Mouse (Mus musculus) CH12.LX (cell line): ENCODE data around the gene Cobl.

ENCODE experiments used
- CTCF ChIP-seq, 2 experiments: IDR thresholded peaks in 1 of 2; conservative IDR thresholded peaks in 1 of 2; 2 replicates each; pipeline ENCODE4 v1.5.1; 2011 to 2012; ENCODE audit warnings: low read depth in 2 of 2, low read length in 2 of 2, improper control_type of control experiment in 1 of 2, inconsistent platforms in 1 of 2, mild to moderate bottlenecking in 1 of 2, moderate library complexity in 1 of 2
- E2F4 ChIP-seq: IDR thresholded peaks from 2 replicates; pipeline ENCODE4 v1.6.1; 2011; ENCODE audit warnings: low read depth, low read length, improper control_type of control experiment; ENCODE audit not compliant: insufficient replicate concordance
- EP300 ChIP-seq: IDR thresholded peaks from 2 replicates; pipeline ENCODE4 v1.6.1; 2011; ENCODE audit warnings: low read length, improper control_type of control experiment
- KAT2A ChIP-seq: IDR thresholded peaks from 2 replicates; pipeline ENCODE4 v1.6.1; 2012; ENCODE audit warnings: low read length, improper control_type of control experiment, inconsistent platforms; ENCODE audit not compliant: insufficient replicate concordance
- MAZ ChIP-seq: IDR thresholded peaks from 2 replicates; pipeline ENCODE4 v1.6.1; 2012; ENCODE audit warnings: low read depth, mild to moderate bottlenecking, inconsistent platforms, low read length, improper control_type of control experiment, moderate library complexity
- MEF2A ChIP-seq: IDR thresholded peaks from 2 replicates; pipeline ENCODE4 v1.6.1; 2014; ENCODE audit warnings: low read depth, mild to moderate bottlenecking, inconsistent platforms, low read length, improper control_type of control experiment, borderline replicate concordance
- MXI1 ChIP-seq: IDR thresholded peaks from 2 replicates; pipeline ENCODE4 v1.6.1; 2011; ENCODE audit warnings: mild to moderate bottlenecking, low read depth, low read length, improper control_type of control experiment
- POLR2A ChIP-seq: IDR thresholded peaks from 2 replicates; pipeline ENCODE4 v1.6.1; 2011; ENCODE audit warnings: low read depth, mild to moderate bottlenecking, improper control_type of control experiment, low read length
- SIN3A ChIP-seq: IDR thresholded peaks from 2 replicates; pipeline ENCODE4 v1.6.1; 2012; ENCODE audit warnings: low read length, improper control_type of control experiment, inconsistent platforms
- TBP ChIP-seq: conservative IDR thresholded peaks from 2 replicates; pipeline ENCODE4 v1.6.1; 2011; ENCODE audit warnings: low read depth, low read length, improper control_type of control experiment
- USF1 ChIP-seq: IDR thresholded peaks from 2 replicates; pipeline ENCODE4 v1.6.1; 2014; ENCODE audit warnings: low read depth, mild to moderate bottlenecking, inconsistent platforms, low read length, improper control_type of control experiment
- ZC3H11A ChIP-seq: IDR thresholded peaks from 2 replicates; pipeline ENCODE4 v1.6.1; 2012; ENCODE audit warnings: low read depth, mild to moderate bottlenecking, inconsistent platforms, low read length, improper control_type of control experiment
- ZMIZ1 ChIP-seq: IDR thresholded peaks from 2 replicates; pipeline ENCODE4 v1.6.1; 2012; ENCODE audit warnings: low read depth, mild to moderate bottlenecking, inconsistent platforms, low read length, improper control_type of control experiment
- ZNF384 ChIP-seq: IDR thresholded peaks from 2 replicates; pipeline ENCODE4 v1.6.1; 2012; ENCODE audit warnings: low read depth, low read length, improper control_type of control experiment, inconsistent platforms

GRCm38 (mm10) chr11:12399903-12400302, 64.9 kb downstream of the Cobl start:
- TF ChIP-seq POLR2A (no peak), MAZ (no peak), EP300 (no peak), KAT2A (no peak), MXI1 (no peak), SIN3A (no peak), ZC3H11A (no peak), MEF2A (no peak), CTCF (conservative IDR thresholded peaks at IDR 0.05 in 1 of 2, IDR thresholded peaks at IDR 0.05 in 1 of 2; ENCODE audit: low read depth in 2 of 2, low read length in 2 of 2) (no peak), ZMIZ1 (no peak), E2F4 (no peak), ZNF384 (no peak), USF1 (no peak), TBP (no peak)
